Comparison of ENCODE assay signal across 9 mouse cellular contexts in the genomic region with DNA sequence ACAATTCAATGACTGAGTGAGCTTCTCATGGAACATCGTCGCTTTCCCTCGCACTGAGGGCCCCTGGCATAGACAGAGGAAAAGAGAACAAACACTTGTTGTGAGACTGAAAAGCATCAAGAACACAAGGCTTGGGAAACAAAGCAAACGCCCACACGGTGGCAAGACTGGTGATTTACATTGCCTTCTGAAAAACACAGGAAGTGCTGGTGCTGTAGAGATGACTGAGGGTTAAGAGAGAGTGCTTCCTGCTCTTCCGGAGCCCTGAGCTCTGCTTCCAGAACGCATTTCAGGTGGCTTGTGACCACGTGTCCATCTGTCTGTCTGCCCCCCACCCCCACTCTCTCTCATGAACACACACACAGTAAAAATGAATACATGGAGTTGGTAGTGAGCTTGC.
A peak's percentile ranks its signal among the peaks of the same experiment; 100 is the strongest.
DNase-seq lines count a peak whose midpoint lies in the region; ATAC-seq and TF ChIP-seq lines count a peak whose summit lies in the region.
"Had no signal": no experiment of that assay in that cellular context is flagged by ENCODE, and none has a peak within 500 bp of the region (broad histone marks: within the 10 kb centered on the region; RNA-seq: fewer than 3 reads in every experiment).

No protein-coding gene starts in this region.

- H3K27me3 ChIP-seq in forebrain, postnatal 0 days (ENCODE audit: insufficient read depth, low read length): no peaks in the 10 kb centered on the region
- H3K27me3 ChIP-seq in forebrain, embryonic 10.5 days (ENCODE audit: poor library complexity, severe bottlenecking): no peaks in the 10 kb centered on the region
- H3K27me3 ChIP-seq in megakaryocyte, embryonic 14.5 days (replicated peaks): no peaks in the 10 kb centered on the region
- H3K27me3 ChIP-seq: heart, embryonic 13.5 days had no signal

- DNase-seq in forebrain, postnatal 0 days: peak; percentile 29
- no peak for DNase-seq in forebrain, embryonic 10.5 days (ENCODE audit: extremely low spot score, low spot score)
- DNase-seq in CD4-positive, CD25-positive, alpha-beta regulatory T cell, adult 2 months (ENCODE audit: low read depth, low spot score): peak; percentile 63
- no peak for DNase-seq in adrenal gland, adult 2 months
- no peak for DNase-seq in gastrocnemius, postnatal 4 days (ENCODE audit: low spot score in 2 of 2)

- no peak for ATAC-seq in forebrain, postnatal 0 days
- ATAC-seq in inflammation-experienced regulatory T-cells, adult 6 months: peak; percentile 72
- no peak for ATAC-seq in frontal cortex, adult (ENCODE audit: low TSS enrichment)

- no peak overlapping the region for H3K4me2 ChIP-seq in forebrain, postnatal 0 days (ENCODE audit: low read depth)
- H3K4me2 ChIP-seq: heart, embryonic 13.5 days had no signal

- H3K27ac ChIP-seq in forebrain, postnatal 0 days (ENCODE audit: low read depth, low read length): no peak overlapping the region
- no peak overlapping the region for H3K27ac ChIP-seq in forebrain, embryonic 10.5 days
- H3K27ac ChIP-seq: heart, embryonic 13.5 days had no signal

- H3K4me3 ChIP-seq in forebrain, postnatal 0 days (ENCODE audit: low read depth, low read length): no peak overlapping the region
- H3K4me3 ChIP-seq in forebrain, embryonic 10.5 days: no peak overlapping the region
- H3K4me3 ChIP-seq in megakaryocyte, embryonic 14.5 days (replicated peaks): peak overlapping the region; percentile 87
- H3K4me3 ChIP-seq: heart, embryonic 13.5 days had no signal

- no peaks in the 10 kb centered on the region for H3K9me3 ChIP-seq in forebrain, postnatal 0 days (ENCODE audit: low read length)
- H3K9me3 ChIP-seq in forebrain, embryonic 10.5 days: no peaks in the 10 kb centered on the region
- no peaks in the 10 kb centered on the region for H3K9me3 ChIP-seq in megakaryocyte, embryonic 14.5 days
- H3K9me3 ChIP-seq: heart, embryonic 13.5 days had no signal

- H3K9ac ChIP-seq in forebrain, postnatal 0 days: no peak overlapping the region
- H3K9ac ChIP-seq: heart, embryonic 13.5 days had no signal

- WGBS in forebrain, postnatal 0 days: 28% methylated on average over 8 of the region's 8 CpGs
- WGBS in forebrain, embryonic 10.5 days: 63% methylated on average over 8 of the region's 8 CpGs

- H3K4me1 ChIP-seq in forebrain, postnatal 0 days (ENCODE audit: insufficient read depth): no peaks in the 10 kb centered on the region; the same call in 1 of the 2 replicates
- H3K4me1 ChIP-seq in forebrain, embryonic 10.5 days: peaks cover 13% of the 10 kb centered on the region
- peaks cover 54% of the 10 kb centered on the region for H3K4me1 ChIP-seq in megakaryocyte, embryonic 14.5 days

- TF ChIP-seq CTCF in forebrain, postnatal 0 days (IDR thresholded peaks at IDR 0.05; ENCODE audit: low read depth): no peak

- no peaks in the 10 kb centered on the region for H3K36me3 ChIP-seq in forebrain, postnatal 0 days (ENCODE audit: insufficient read depth)
- peaks cover 43% of the 10 kb centered on the region for H3K36me3 ChIP-seq in forebrain, embryonic 10.5 days (replicated peaks)
- H3K36me3 ChIP-seq in megakaryocyte, embryonic 14.5 days (replicated peaks; ENCODE audit: low read length): peaks cover 3% of the 10 kb centered on the region

Comparison
In these comparisons a context has a peak if more than half of its experiments do, and no peak if none do; other contexts are left out.
1. DNase-seq: peak in forebrain, postnatal 0 days (single experiment) and CD4-positive, CD25-positive, alpha-beta regulatory T cell, adult 2 months (single experiment); none in forebrain, embryonic 10.5 days (single experiment), adrenal gland, adult 2 months (single experiment) and gastrocnemius, postnatal 4 days (0 of 2).